Mouse (Mus musculus): ENCODE data around the gene Glrx5. TPM values are rescaled to one million over a fixed set of nuclear protein-coding genes. Genes with fewer than 3 reads are reported as not detected.

Gene Glrx5
- 188 and 196 TPM in 2 replicates for polyA plus RNA-seq (2014; fragmentation: Nextera tagmentation; extraction: Ambion mirVana)

DNA sequence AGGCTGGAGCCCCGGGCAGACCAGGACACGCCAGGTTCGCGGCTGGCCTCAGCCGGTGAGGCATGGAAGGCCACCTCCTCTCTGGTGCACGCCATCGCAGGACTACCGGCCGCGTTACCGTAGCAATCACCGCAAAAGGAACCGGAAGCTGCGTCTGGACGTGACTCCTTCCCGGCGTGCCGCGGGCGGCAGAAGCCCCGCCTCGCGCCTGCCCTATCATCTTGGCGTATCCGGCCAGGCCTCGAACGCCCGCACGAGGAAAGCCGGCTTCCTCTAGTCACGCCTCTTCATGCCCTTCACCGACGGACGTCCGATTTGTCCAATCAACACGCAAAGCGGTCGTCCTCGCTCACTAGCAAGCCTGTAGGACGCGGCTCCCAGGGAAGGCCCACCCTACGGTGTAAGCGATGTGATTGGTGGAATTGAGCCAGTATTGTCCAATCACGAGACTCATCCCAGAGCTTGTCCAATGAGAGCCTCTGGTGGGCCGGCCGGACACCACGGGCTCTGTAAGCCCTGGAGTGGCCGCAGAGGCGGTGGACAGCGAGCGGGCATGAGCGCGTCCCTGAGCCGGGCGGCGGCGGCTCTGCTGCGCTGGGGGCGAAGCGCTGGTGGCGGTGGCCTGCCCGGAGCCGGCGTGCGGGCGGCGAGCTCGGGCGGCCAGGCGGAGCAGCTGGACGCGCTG is at the start of gene Glrx5:
Glrx5 (plus strand) TSS at position 542 of the 685 bp plus-strand sequence.
- H3K4me2 ChIP-seq (ENCODE audit: low read depth, low read length, severe bottlenecking) = peak within 1 kb of the TSS; percentile 87
- peaks cover 8% of the 10 kb centered on the region; the same call in 1 of the 2 replicates for H3K36me3 ChIP-seq (ENCODE audit: control insufficient read depth, insufficient read depth, low read length)
- H3K27ac ChIP-seq (ENCODE audit: low read depth, low read length) = peak within 1 kb of the TSS; percentile 41; the same call in 1 of the 2 replicates
- DNase-seq (ENCODE audit: low spot score) (peak; percentile 98), ATAC-seq (replicated peaks; ENCODE audit: low FRiP score) (peak; percentile 100)
- H3K4me3 ChIP-seq (ENCODE audit: low read depth, low read length) = peak within 1 kb of the TSS; percentile 88
- peak within 1 kb of the TSS; percentile 88 for H3K9ac ChIP-seq (ENCODE audit: low read length)
- under 1% methylated on average over 72 of the region's 72 CpGs for WGBS
- H3K27me3 ChIP-seq (ENCODE audit: control insufficient read depth, insufficient read depth, low read length) = no peaks in the 10 kb centered on the region
- H3K9me3 ChIP-seq (ENCODE audit: control insufficient read depth, low read length) = no peaks in the 10 kb centered on the region
- H3K4me1 ChIP-seq (replicated peaks; ENCODE audit: control insufficient read depth, insufficient read depth, low read length) = peaks cover 14% of the 10 kb centered on the region; the same call in 1 of the 2 replicates

GRCm38 (mm10) chr12:104983476-104983875 is 49.0 kb upstream of the Glrx5 start:
- Histone ChIP-seq H3K27me3 (ENCODE audit: control insufficient read depth, insufficient read depth, low read length) (no peaks in the 10 kb centered on the region), H3K9me3 (ENCODE audit: control insufficient read depth, low read length) (no peaks in the 10 kb centered on the region), H3K4me1 (replicated peaks; ENCODE audit: control insufficient read depth, insufficient read depth, low read length) (peaks cover 2% of the 10 kb centered on the region; the same call in 1 of the 2 replicates), H3K4me3 (ENCODE audit: low read depth, low read length) (no peak overlapping the region), H3K9ac (ENCODE audit: low read length) (no peak overlapping the region), H3K36me3 (ENCODE audit: control insufficient read depth, insufficient read depth, low read length) (no peaks in the 10 kb centered on the region), H3K4me2 (ENCODE audit: low read depth, low read length, severe bottlenecking) (no peak overlapping the region), H3K27ac (ENCODE audit: low read depth, low read length) (no peak overlapping the region)
- WGBS = 48% methylated on average over 7 of the region's 7 CpGs
- DNase-seq (ENCODE audit: low spot score) (no peak), ATAC-seq (replicated peaks; ENCODE audit: low FRiP score) (no peak)

DNA sequence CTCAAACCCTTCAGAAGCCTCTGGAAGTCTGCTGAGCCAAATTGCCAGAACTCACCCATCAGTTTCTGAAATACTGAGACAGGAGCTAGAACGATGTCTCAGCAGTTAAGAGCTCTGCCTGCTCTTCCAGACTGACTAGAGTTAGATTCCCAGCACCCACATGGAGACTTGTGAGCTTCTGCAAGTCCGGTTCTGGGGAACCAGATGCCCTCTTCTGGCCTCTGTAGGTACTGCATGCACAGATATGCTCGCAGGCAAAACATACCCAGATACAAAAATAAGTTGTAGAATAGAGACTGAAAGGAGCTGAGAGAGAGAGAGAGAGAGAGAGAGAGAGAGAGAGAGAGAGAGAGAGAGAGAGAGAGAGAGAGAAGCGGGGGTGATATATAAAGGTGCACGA is 47.4 kb upstream of the Glrx5 start:
- H3K4me2 ChIP-seq (ENCODE audit: low read depth, low read length, severe bottlenecking) = no peak overlapping the region
- H3K9ac ChIP-seq (ENCODE audit: low read length) = no peak overlapping the region
- no peak for DNase-seq (ENCODE audit: low spot score)
- 74% methylated on average over 5 of the region's 5 CpGs for WGBS
- no peaks in the 10 kb centered on the region for H3K36me3 ChIP-seq (ENCODE audit: control insufficient read depth, insufficient read depth, low read length)
- H3K4me3 ChIP-seq (ENCODE audit: low read depth, low read length) = no peak overlapping the region
- ATAC-seq (replicated peaks; ENCODE audit: low FRiP score) = no peak
- no peaks in the 10 kb centered on the region for H3K9me3 ChIP-seq (ENCODE audit: control insufficient read depth, low read length)
- no peaks in the 10 kb centered on the region for H3K27me3 ChIP-seq (ENCODE audit: control insufficient read depth, insufficient read depth, low read length)
- H3K27ac ChIP-seq (ENCODE audit: low read depth, low read length) = no peak overlapping the region
- no peaks in the 10 kb centered on the region for H3K4me1 ChIP-seq (replicated peaks; ENCODE audit: control insufficient read depth, insufficient read depth, low read length)

- ATAC-seq (replicated peaks; ENCODE audit: low FRiP score) (no peak), DNase-seq (ENCODE audit: low spot score) (no peak)
- no peaks in the 10 kb centered on the region for H3K4me1 ChIP-seq (replicated peaks; ENCODE audit: control insufficient read depth, insufficient read depth, low read length)
- no peak overlapping the region for H3K9ac ChIP-seq (ENCODE audit: low read length)
- no peaks in the 10 kb centered on the region for H3K27me3 ChIP-seq (ENCODE audit: control insufficient read depth, insufficient read depth, low read length)
- WGBS = 83% methylated on average over 2 of the region's 2 CpGs
- H3K9me3 ChIP-seq (ENCODE audit: control insufficient read depth, low read length) = no peaks in the 10 kb centered on the region
- H3K27ac ChIP-seq (ENCODE audit: low read depth, low read length) = no peak overlapping the region
- H3K4me3 ChIP-seq (ENCODE audit: low read depth, low read length) = no peak overlapping the region
- H3K4me2 ChIP-seq (ENCODE audit: low read depth, low read length, severe bottlenecking) = no peak overlapping the region
- no peaks in the 10 kb centered on the region for H3K36me3 ChIP-seq (ENCODE audit: control insufficient read depth, insufficient read depth, low read length)
These were observed 46.5 kb upstream of the Glrx5 start for GRCm38 (mm10) chr12:104986001-104986400.

DNA sequence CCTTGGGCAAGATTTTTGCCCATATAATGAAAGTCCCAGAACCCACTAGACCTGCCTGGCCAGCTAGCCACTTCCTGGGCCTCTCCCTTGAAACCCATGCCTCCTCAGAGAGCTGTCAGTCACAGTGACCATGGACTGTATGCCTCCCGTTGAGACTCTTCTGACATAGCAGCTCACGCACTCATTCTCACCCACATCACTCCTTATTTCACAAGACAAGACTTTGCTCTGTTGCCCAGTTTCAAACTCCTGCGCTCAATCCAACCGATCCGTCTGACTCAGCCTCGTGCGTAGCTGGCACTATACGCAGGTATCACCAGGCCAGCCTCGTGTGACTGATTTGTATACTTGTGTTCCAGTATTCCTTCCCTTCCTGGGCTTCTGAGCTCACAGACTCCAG is 45.7 kb upstream of the Glrx5 start:
- ATAC-seq (replicated peaks; ENCODE audit: low FRiP score) (no peak), DNase-seq (ENCODE audit: low spot score) (no peak)
- Histone ChIP-seq H3K4me2 (ENCODE audit: low read depth, low read length, severe bottlenecking) (no peak overlapping the region), H3K9ac (ENCODE audit: low read length) (no peak overlapping the region), H3K27me3 (ENCODE audit: control insufficient read depth, insufficient read depth, low read length) (no peaks in the 10 kb centered on the region), H3K4me1 (replicated peaks; ENCODE audit: control insufficient read depth, insufficient read depth, low read length) (no peaks in the 10 kb centered on the region), H3K27ac (ENCODE audit: low read depth, low read length) (no peak overlapping the region), H3K4me3 (ENCODE audit: low read depth, low read length) (no peak overlapping the region), H3K9me3 (ENCODE audit: control insufficient read depth, low read length) (no peaks in the 10 kb centered on the region), H3K36me3 (ENCODE audit: control insufficient read depth, insufficient read depth, low read length) (no peaks in the 10 kb centered on the region)
- 88% methylated on average over 9 of the region's 9 CpGs for WGBS

DNA sequence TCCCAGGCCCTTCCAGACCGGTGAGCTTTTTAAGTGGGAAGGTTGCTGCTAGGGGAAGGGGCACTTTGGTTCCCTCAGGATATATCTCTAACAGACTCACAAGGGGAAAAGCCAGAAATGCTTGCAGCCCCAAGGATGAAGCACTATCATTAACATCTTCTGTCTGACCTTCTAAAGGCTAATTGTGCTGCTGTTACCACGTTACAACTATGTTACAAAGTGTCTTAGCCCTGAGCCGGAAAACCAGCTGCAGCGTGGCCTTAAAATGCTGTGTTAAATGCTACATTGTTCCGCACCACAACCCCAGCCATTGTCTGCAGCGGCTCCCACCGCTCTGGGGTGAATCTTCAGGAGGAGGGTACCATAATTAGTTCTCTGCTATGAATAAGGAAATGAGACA is 44.6 kb upstream of the Glrx5 start:
- Histone ChIP-seq H3K4me3 (ENCODE audit: low read depth, low read length) (no peak overlapping the region), H3K4me1 (replicated peaks; ENCODE audit: control insufficient read depth, insufficient read depth, low read length) (no peaks in the 10 kb centered on the region), H3K9me3 (ENCODE audit: control insufficient read depth, low read length) (no peaks in the 10 kb centered on the region), H3K36me3 (ENCODE audit: control insufficient read depth, insufficient read depth, low read length) (no peaks in the 10 kb centered on the region), H3K27me3 (ENCODE audit: control insufficient read depth, insufficient read depth, low read length) (no peaks in the 10 kb centered on the region), H3K27ac (ENCODE audit: low read depth, low read length) (no peak overlapping the region), H3K4me2 (ENCODE audit: low read depth, low read length, severe bottlenecking) (no peak overlapping the region), H3K9ac (ENCODE audit: low read length) (no peak overlapping the region)
- WGBS = 60% methylated on average over 7 of the region's 7 CpGs
- no peak for ATAC-seq (replicated peaks; ENCODE audit: low FRiP score)
- no peak for DNase-seq (ENCODE audit: low spot score)

DNA sequence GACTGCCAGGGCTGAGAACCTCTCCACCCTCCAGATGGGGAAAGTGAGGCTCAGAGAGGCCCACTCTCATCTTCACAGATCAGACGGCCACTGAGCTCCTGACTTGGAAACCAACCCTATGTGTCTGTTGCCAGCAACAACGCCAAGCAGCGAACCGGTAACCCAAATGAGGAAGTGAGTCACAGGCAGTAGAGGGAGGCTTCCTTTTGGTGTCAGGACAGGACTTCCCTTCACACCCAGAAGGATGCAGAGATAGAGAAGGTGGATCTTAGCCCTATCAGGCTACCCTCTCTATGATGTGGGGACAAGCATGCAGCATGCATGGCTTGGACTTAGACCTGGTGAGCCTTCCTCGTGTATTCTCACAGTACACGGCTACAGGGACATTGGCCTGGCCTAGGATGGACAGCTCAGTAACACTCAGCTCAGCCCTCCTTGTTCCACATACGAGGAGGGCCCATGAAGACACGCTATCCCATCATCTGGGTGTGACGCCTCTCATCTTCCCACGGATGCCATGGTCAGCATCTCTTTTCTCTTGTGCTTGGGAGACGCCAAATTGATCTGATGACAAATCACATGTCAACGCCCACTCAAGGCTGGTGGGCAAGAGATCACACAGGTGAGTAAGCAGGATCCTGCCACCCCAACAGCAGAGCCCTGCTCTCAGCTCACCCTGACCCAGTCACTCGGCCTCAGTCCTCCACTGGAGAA is 41.6 kb upstream of the Glrx5 start:
- 88% methylated on average over 13 of the region's 13 CpGs for WGBS
- Histone ChIP-seq H3K4me2 (ENCODE audit: low read depth, low read length, severe bottlenecking) (no peak overlapping the region), H3K4me3 (ENCODE audit: low read depth, low read length) (no peak overlapping the region), H3K27ac (ENCODE audit: low read depth, low read length) (no peak overlapping the region), H3K9me3 (ENCODE audit: control insufficient read depth, low read length) (no peaks in the 10 kb centered on the region), H3K4me1 (replicated peaks; ENCODE audit: control insufficient read depth, insufficient read depth, low read length) (no peaks in the 10 kb centered on the region), H3K27me3 (ENCODE audit: control insufficient read depth, insufficient read depth, low read length) (no peaks in the 10 kb centered on the region), H3K36me3 (ENCODE audit: control insufficient read depth, insufficient read depth, low read length) (no peaks in the 10 kb centered on the region), H3K9ac (ENCODE audit: low read length) (no peak overlapping the region)
- no peak for DNase-seq (ENCODE audit: low spot score)
- ATAC-seq (replicated peaks; ENCODE audit: low FRiP score) = no peak

- no peak for DNase-seq (ENCODE audit: low spot score)
- WGBS = 90% methylated on average over 10 of the region's 10 CpGs
- no peak overlapping the region for H3K27ac ChIP-seq (ENCODE audit: low read depth, low read length)
- no peaks in the 10 kb centered on the region for H3K27me3 ChIP-seq (ENCODE audit: control insufficient read depth, insufficient read depth, low read length)
- H3K4me2 ChIP-seq (ENCODE audit: low read depth, low read length, severe bottlenecking) = no peak overlapping the region
- H3K4me3 ChIP-seq (ENCODE audit: low read depth, low read length) = no peak overlapping the region
- no peaks in the 10 kb centered on the region for H3K9me3 ChIP-seq (ENCODE audit: control insufficient read depth, low read length)
- H3K36me3 ChIP-seq (ENCODE audit: control insufficient read depth, insufficient read depth, low read length) = no peaks in the 10 kb centered on the region
- no peaks in the 10 kb centered on the region for H3K4me1 ChIP-seq (replicated peaks; ENCODE audit: control insufficient read depth, insufficient read depth, low read length)
- no peak overlapping the region for H3K9ac ChIP-seq (ENCODE audit: low read length)
- ATAC-seq (replicated peaks; ENCODE audit: low FRiP score) = no peak
These were observed 40.3 kb upstream of the Glrx5 start for GRCm38 (mm10) chr12:104992123-104992741.

All from forebrain, embryonic 11.5 days (tissue).